Mouse (Mus musculus): ENCODE data around the gene Acsf3.

GRCm38 (mm10) chr8:122789796-122790195 lies 14.5 kb downstream of the Acsf3 start:
- TF ChIP-seq CTCF (IDR thresholded peaks at IDR 0.05; ENCODE audit: extremely low read depth, insufficient read length, insufficient replicate concordance, low read depth, low read length) = no peak
- no peak for TF ChIP-seq POLR2A (IDR thresholded peaks at IDR 0.05; ENCODE audit: low read depth, low read length)
